Comparison of ENCODE assay signal across 15 mouse cellular contexts in the genomic region with DNA sequence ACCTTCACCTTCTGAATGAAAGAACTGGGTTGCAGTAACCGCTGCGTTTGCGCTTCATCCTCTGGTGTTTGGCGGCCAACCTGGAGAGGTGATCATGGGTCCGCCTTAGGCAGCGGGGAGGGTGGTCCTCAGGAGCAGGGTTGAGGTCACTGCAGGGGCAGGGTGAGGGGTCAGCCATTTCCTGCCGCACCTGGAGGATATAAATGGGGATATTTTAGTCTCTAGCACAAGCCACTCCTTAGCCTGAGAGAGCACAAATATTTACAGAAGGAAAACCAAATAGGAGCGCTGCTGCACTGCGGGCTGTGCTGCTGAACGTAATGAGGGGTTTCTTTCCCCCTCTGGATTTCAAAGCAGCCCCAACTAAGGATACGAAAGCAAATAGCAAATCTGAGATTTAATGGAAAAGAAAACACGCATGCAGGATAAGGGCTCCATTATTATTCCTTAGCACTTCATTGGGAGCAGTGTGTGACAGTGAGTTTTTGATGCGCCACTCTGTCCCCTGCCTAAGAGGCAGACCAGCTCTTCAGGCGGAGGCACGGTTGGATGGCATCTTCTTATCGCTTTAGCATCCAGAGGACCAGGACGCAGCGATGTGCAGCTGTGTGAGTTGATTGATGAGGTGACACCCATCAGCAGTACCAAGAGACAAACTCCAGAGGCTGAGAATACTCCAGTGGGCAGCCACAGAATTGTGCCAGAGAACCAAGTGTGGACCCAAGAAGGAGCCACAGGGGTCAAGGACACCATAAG.
A peak's percentile ranks its signal among the peaks of the same experiment; 100 is the strongest.
DNase-seq lines count a peak whose midpoint lies in the region; ATAC-seq and TF ChIP-seq lines count a peak whose summit lies in the region.
"Had no signal": no experiment of that assay in that cellular context is flagged by ENCODE, and none has a peak within 500 bp of the region (broad histone marks: within the 10 kb centered on the region; RNA-seq: fewer than 3 reads in every experiment).

No protein-coding gene starts in this region.

- TF ChIP-seq EP300 in lung, postnatal 0 days (IDR thresholded peaks at IDR 0.05), result no peak

- no peaks in the 10 kb centered on the region for H3K36me3 ChIP-seq in embryonic facial prominence, embryonic 10.5 days (replicated peaks)
- H3K36me3 ChIP-seq in limb, embryonic 15.5 days, result no peaks in the 10 kb centered on the region
- no peaks in the 10 kb centered on the region for H3K36me3 ChIP-seq in lung, postnatal 0 days (ENCODE audit: insufficient read depth, low read length)
- H3K36me3 ChIP-seq: midbrain, embryonic 12.5 days; neural tube, embryonic 12.5 days had no signal

- H3K4me1 ChIP-seq in embryonic facial prominence, embryonic 10.5 days, result peaks cover 11% of the 10 kb centered on the region
- no peaks in the 10 kb centered on the region for H3K4me1 ChIP-seq in limb, embryonic 15.5 days
- H3K4me1 ChIP-seq in lung, postnatal 0 days (ENCODE audit: insufficient read depth, low read depth, low read length), result no peaks in the 10 kb centered on the region
- H3K4me1 ChIP-seq: midbrain, embryonic 12.5 days; neural tube, embryonic 12.5 days had no signal

- H3K27me3 ChIP-seq in embryonic facial prominence, embryonic 10.5 days (replicated peaks; ENCODE audit: low read depth, poor library complexity, severe bottlenecking), result no peaks in the 10 kb centered on the region
- H3K27me3 ChIP-seq in limb, embryonic 15.5 days, result peaks cover 10% of the 10 kb centered on the region; the same call in 1 of the 2 replicates
- no peaks in the 10 kb centered on the region for H3K27me3 ChIP-seq in lung, postnatal 0 days (replicated peaks; ENCODE audit: insufficient read depth, low read length)
- H3K27me3 ChIP-seq: CH12.LX; midbrain, embryonic 12.5 days; neural tube, embryonic 12.5 days had no signal

- H3K9me3 ChIP-seq in embryonic facial prominence, embryonic 10.5 days, result no peaks in the 10 kb centered on the region
- H3K9me3 ChIP-seq in limb, embryonic 15.5 days, result no peaks in the 10 kb centered on the region
- H3K9me3 ChIP-seq in lung, postnatal 0 days (ENCODE audit: low read length), result no peaks in the 10 kb centered on the region
- H3K9me3 ChIP-seq: midbrain, embryonic 12.5 days; neural tube, embryonic 12.5 days had no signal

- H3K4me3 ChIP-seq in embryonic facial prominence, embryonic 10.5 days, result no peak overlapping the region
- no peak overlapping the region for H3K4me3 ChIP-seq in limb, embryonic 15.5 days
- no peak overlapping the region for H3K4me3 ChIP-seq in lung, postnatal 0 days (ENCODE audit: low read depth, low read length)
- H3K4me3 ChIP-seq: midbrain, embryonic 12.5 days; neural tube, embryonic 12.5 days had no signal

- peak; percentile 40; the same call in 1 of the 2 replicates for ATAC-seq in limb, embryonic 15.5 days (ENCODE audit: insufficient number of reproducible peaks, low FRiP score, low TSS enrichment, low read depth)
- ATAC-seq in lung, postnatal 0 days, result no peak

- TF ChIP-seq CTCF in lung, postnatal 0 days (IDR thresholded peaks at IDR 0.05), result no peak

- peak; percentile 42 for DNase-seq in embryo, embryonic 10.5 days (ENCODE audit: low spot score)
- DNase-seq in embryonic facial prominence, embryonic 10.5 days (ENCODE audit: low spot score), result peak; percentile 59
- no peak for DNase-seq in lung, postnatal 0 days (ENCODE audit: low spot score)
- DNase-seq in cerebellum, postnatal 4 days (ENCODE audit: low spot score in 2 of 2), result no peak
- DNase-seq in layer of hippocampus, adult 8-10 months (ENCODE audit: low spot score in 2 of 2), result no peak
- DNase-seq in natural killer cell, adult 2 months (ENCODE audit: low spot score in 2 of 2), result no peak
- DNase-seq in kidney, postnatal 10 days, result no peak
- DNase-seq: cerebellum, postnatal 36 days; heart, postnatal 4 days; kidney, adult 11 months; thymus, adult 2 months had no signal

- H3K27ac ChIP-seq in embryonic facial prominence, embryonic 10.5 days (replicated peaks), result peak overlapping the region; percentile 1; the same call in 1 of the 2 replicates
- H3K27ac ChIP-seq in limb, embryonic 15.5 days, result no peak overlapping the region
- no peak overlapping the region for H3K27ac ChIP-seq in lung, postnatal 0 days (ENCODE audit: low read length)
- H3K27ac ChIP-seq: midbrain, embryonic 12.5 days; neural tube, embryonic 12.5 days had no signal

- H3K4me2 ChIP-seq in limb, embryonic 15.5 days, result no peak overlapping the region
- H3K4me2 ChIP-seq in lung, postnatal 0 days (replicated peaks; ENCODE audit: low read depth, low read length), result peak overlapping the region; percentile 9; the same call in 1 of the 2 replicates
- H3K4me2 ChIP-seq: midbrain, embryonic 12.5 days; neural tube, embryonic 12.5 days had no signal

- no peak overlapping the region for H3K9ac ChIP-seq in limb, embryonic 15.5 days
- no peak overlapping the region for H3K9ac ChIP-seq in lung, postnatal 0 days (replicated peaks; ENCODE audit: low read depth)
- H3K9ac ChIP-seq: midbrain, embryonic 12.5 days; neural tube, embryonic 12.5 days had no signal

- 53% methylated on average over 18 of the region's 18 CpGs for WGBS in embryonic facial prominence, embryonic 10.5 days
- 53% methylated on average over 18 of the region's 18 CpGs for WGBS in limb, embryonic 15.5 days
- 12% methylated on average over 18 of the region's 18 CpGs for WGBS in lung, postnatal 0 days

Comparison
In these comparisons a context has a peak if more than half of its experiments do, and no peak if none do; other contexts are left out.
1. DNase-seq: peak in embryo, embryonic 10.5 days (single experiment) and embryonic facial prominence, embryonic 10.5 days (single experiment); none in lung, postnatal 0 days (single experiment), cerebellum, postnatal 4 days (0 of 2), layer of hippocampus, adult 8-10 months (0 of 2), natural killer cell, adult 2 months (0 of 2) and kidney, postnatal 10 days (single experiment).